Mouse (Mus musculus) heart, embryonic 16.5 days (tissue): ENCODE measurements around the gene Mctp1. TPM values are rescaled to one million over a fixed set of nuclear protein-coding genes. Genes with fewer than 3 reads are reported as not detected.

Experiments used
- ATAC-seq: fragments of 200-750 bp; cut with Nextera tagmentation; replicated peaks from 2 replicates; pipeline ENCODE4 v1.8.0; 2017; ENCODE audit warnings: moderate number of reproducible peaks; ENCODE audit not compliant: insufficient read depth, low FRiP score; ENCODE audit errors: extremely low read depth
- H3K27ac ChIP-seq: fragments of 300-500 bp; sonication (generic); 2 replicates; pipeline ENCODE4 v1.5.1; 2014; ENCODE audit warnings: mild to moderate bottlenecking, low read length, control low read depth, moderate library complexity
- H3K27me3 ChIP-seq: fragments of 300-500 bp; sonication (generic); 2 replicates; pipeline ENCODE4 v1.6.1; 2014; ENCODE audit warnings: low read length, mixed read lengths; ENCODE audit not compliant: control insufficient read depth, insufficient read depth
- H3K36me3 ChIP-seq: fragments of 300-500 bp; sonication (generic); 2 replicates; pipeline ENCODE4 v1.6.1; 2014; ENCODE audit not compliant: control insufficient read depth, insufficient read depth
- H3K4me1 ChIP-seq: fragments of 300-500 bp; sonication (generic); 2 replicates; pipeline ENCODE4 v1.6.1; 2014; ENCODE audit warnings: low read length, mixed read lengths; ENCODE audit not compliant: control insufficient read depth, insufficient read depth
- H3K4me2 ChIP-seq: fragments of 300-500 bp; sonication (generic); 2 replicates; pipeline ENCODE4 v1.6.1; 2014; ENCODE audit warnings: low read depth, mild to moderate bottlenecking, control low read depth, low read length
- H3K4me3 ChIP-seq: fragments of 300-500 bp; sonication (generic); 2 replicates; pipeline ENCODE4 v1.5.1; 2014; ENCODE audit warnings: mild to moderate bottlenecking, control low read depth, low read length
- H3K9ac ChIP-seq: fragments of 300-500 bp; sonication (generic); 2 replicates; pipeline ENCODE4 v1.6.1; 2014; ENCODE audit warnings: low read length, control low read depth
- H3K9me3 ChIP-seq: fragments of 300-500 bp; sonication (generic); replicated peaks from 2 replicates; pipeline ENCODE4 v1.6.1; 2016; ENCODE audit warnings: low read length; ENCODE audit not compliant: control insufficient read depth
- WGBS: fragments of 180-500 bp; shearing (Covaris S2); extraction: QIAGEN DNeasy Blood & Tissue Kit; methylation state at CpG from one replicate; pipeline ENCODE4 v1.1.7; 2014; 5-methylcytosine and 5-hydroxymethylcytosine counted together
- polyA plus RNA-seq: library from polyadenylated mRNA; unstranded; fragments of >200 nt; fragmentation: Nextera tagmentation; extraction: Ambion mirVana; gene quantifications from 2 replicates; pipeline ENCODE4 v1.2.1, GENCODE M21; 2015

The Mctp1 gene
- polyA plus RNA-seq, 1 experiment from 2014 or later = 0.71 TPM

GRCm38 (mm10) chr13:77047179-77047931 lies 663.0 kb downstream of the Mctp1 start:
- Histone ChIP-seq H3K27ac (no peak overlapping the region), H3K4me3 (no peak overlapping the region), H3K9me3 (no peaks in the 10 kb centered on the region), H3K36me3 (no peaks in the 10 kb centered on the region), H3K9ac (no peak overlapping the region), H3K27me3 (no peaks in the 10 kb centered on the region), H3K4me2 (no peak overlapping the region), H3K4me1 (no peaks in the 10 kb centered on the region)
- ATAC-seq = no peak
- whole genome bisulfite sequencing = 60% methylated on average over 6 of the region's 6 CpGs

GRCm38 (mm10) chr13:77048461-77048860 lies 664.1 kb downstream of the Mctp1 start:
- H3K27ac ChIP-seq = no peak overlapping the region

GRCm38 (mm10) chr13:77049736-77050135 lies 665.4 kb downstream of the Mctp1 start:
- H3K36me3 ChIP-seq = no peaks in the 10 kb centered on the region
- 81% methylated on average over 3 of the region's 3 CpGs for WGBS
- ATAC-seq = no peak
- no peaks in the 10 kb centered on the region for H3K4me1 ChIP-seq
- H3K9ac ChIP-seq = no peak overlapping the region
- no peak overlapping the region for H3K4me3 ChIP-seq
- no peaks in the 10 kb centered on the region for H3K27me3 ChIP-seq
- H3K4me2 ChIP-seq = no peak overlapping the region
- H3K27ac ChIP-seq = no peak overlapping the region
- no peaks in the 10 kb centered on the region for H3K9me3 ChIP-seq

More at GRCm38 (mm10) chr13:77048461-77048860, 664.1 kb downstream of the Mctp1 start:
- H3K9ac ChIP-seq = no peak overlapping the region
- WGBS = 80% methylated on average over 1 of the region's 1 CpGs
- H3K9me3 ChIP-seq = no peaks in the 10 kb centered on the region
- H3K4me3 ChIP-seq = no peak overlapping the region
- no peaks in the 10 kb centered on the region for H3K4me1 ChIP-seq
- H3K27me3 ChIP-seq = no peaks in the 10 kb centered on the region
- no peaks in the 10 kb centered on the region for H3K36me3 ChIP-seq
- no peak overlapping the region for H3K4me2 ChIP-seq
- no peak for ATAC-seq

GRCm38 (mm10) chr13:77063221-77063620 lies 678.9 kb downstream of the Mctp1 start:
- H3K27me3 ChIP-seq = no peaks in the 10 kb centered on the region
- no peaks in the 10 kb centered on the region for H3K4me1 ChIP-seq
- H3K9ac ChIP-seq = no peak overlapping the region
- H3K4me3 ChIP-seq = no peak overlapping the region
- WGBS = 88% methylated on average over 1 of the region's 1 CpGs
- ATAC-seq = no peak
- H3K4me2 ChIP-seq = no peak overlapping the region
- no peak overlapping the region for H3K27ac ChIP-seq
- no peaks in the 10 kb centered on the region for H3K9me3 ChIP-seq
- no peaks in the 10 kb centered on the region for H3K36me3 ChIP-seq

- H3K27ac ChIP-seq = no peak overlapping the region
- H3K9ac ChIP-seq = no peak overlapping the region
- no peak overlapping the region for H3K4me3 ChIP-seq
- H3K36me3 ChIP-seq = no peaks in the 10 kb centered on the region; the same call in 1 of the 2 replicates
- no peaks in the 10 kb centered on the region for H3K4me1 ChIP-seq
- H3K27me3 ChIP-seq = no peaks in the 10 kb centered on the region
- no peak overlapping the region for H3K4me2 ChIP-seq
- H3K9me3 ChIP-seq = no peaks in the 10 kb centered on the region
- no peak for ATAC-seq
- 100% methylated on average over 1 of the region's 1 CpGs for WGBS
Measured at GRCm38 (mm10) chr13:77068847-77069246, 684.5 kb downstream of the Mctp1 start.

- no peak overlapping the region for H3K4me2 ChIP-seq
- no peak overlapping the region for H3K27ac ChIP-seq
- no peaks in the 10 kb centered on the region for H3K27me3 ChIP-seq
- no peak overlapping the region for H3K9ac ChIP-seq
- peaks cover 2% of the 10 kb centered on the region for H3K36me3 ChIP-seq
- H3K4me3 ChIP-seq = no peak overlapping the region
- H3K4me1 ChIP-seq = no peaks in the 10 kb centered on the region
- ATAC-seq = no peak
- peaks cover 4% of the 10 kb centered on the region for H3K9me3 ChIP-seq
Measured at GRCm38 (mm10) chr13:77072030-77072429, 687.7 kb downstream of the Mctp1 start.

Other genes with a start within 250 kb of the Mctp1 start
- 0.21 TPM in 1 of 2 replicates, not detected in the other for gene Fam81b, start 79.5 kb upstream of the Mctp1 start, polyA plus RNA-seq